Mouse (Mus musculus): ENCODE results near the gene Rbm24.

DNA sequence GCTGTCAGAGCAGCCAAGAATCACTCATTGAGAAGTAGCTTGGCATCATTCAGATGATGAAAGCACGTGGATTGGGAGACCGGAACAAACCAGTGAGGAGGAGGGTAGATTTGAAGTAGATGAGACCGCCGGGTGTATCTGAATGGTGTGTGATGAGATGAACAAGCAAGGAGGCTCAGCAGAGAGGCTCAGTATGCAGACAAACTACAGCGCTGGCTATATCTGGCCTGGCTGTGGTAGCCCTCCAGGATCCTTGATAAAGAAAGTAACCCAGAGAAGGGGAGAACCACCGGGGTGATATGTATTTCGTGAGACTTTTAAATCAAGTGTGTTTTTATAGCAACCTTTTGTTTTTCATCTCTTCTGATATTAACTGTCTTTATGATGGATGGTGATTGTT lies 5.6 kb downstream of the Rbm24 start:
- TF ChIP-seq CEBPB (IDR thresholded peaks at IDR 0.05; ENCODE audit: low read depth) (no peak), MAX (IDR thresholded peaks at IDR 0.05) (no peak), CTCF (IDR thresholded peaks at IDR 0.05; ENCODE audit: control insufficient read depth, insufficient read depth, insufficient read length) (no peak), MYOD1 (IDR thresholded peaks at IDR 0.05; ENCODE audit: control insufficient read depth, insufficient read length, low read depth) (no peak), USF1 (IDR thresholded peaks at IDR 0.05; ENCODE audit: low read depth) (no peak), FOSL1 (IDR thresholded peaks at IDR 0.05; ENCODE audit: insufficient read depth, low read length, poor library complexity, severe bottlenecking) (no peak)
